Mouse (Mus musculus) embryonic fibroblast, embryonic 13.5 days (primary cell): ENCODE results near the gene AL732309.1.

Source experiments
- CTCF ChIP-seq: IDR thresholded peaks from 2 replicates; pipeline ENCODE4 v1.5.1; 2011; ENCODE audit warnings: mild to moderate bottlenecking, control low read depth, low read length, moderate library complexity, borderline replicate concordance; ENCODE audit not compliant: insufficient read depth
- POLR2A ChIP-seq: IDR thresholded peaks from 2 replicates; pipeline ENCODE4 v1.6.1; 2011; ENCODE audit warnings: low read depth, mild to moderate bottlenecking, control low read depth, low read length, moderate library complexity

- TF ChIP-seq POLR2A (no peak), CTCF (no peak)
Observed at GRCm38 (mm10) chr2:25238106-25238505, 8.6 kb downstream of the AL732309.1 start.
